In the genomic region with DNA sequence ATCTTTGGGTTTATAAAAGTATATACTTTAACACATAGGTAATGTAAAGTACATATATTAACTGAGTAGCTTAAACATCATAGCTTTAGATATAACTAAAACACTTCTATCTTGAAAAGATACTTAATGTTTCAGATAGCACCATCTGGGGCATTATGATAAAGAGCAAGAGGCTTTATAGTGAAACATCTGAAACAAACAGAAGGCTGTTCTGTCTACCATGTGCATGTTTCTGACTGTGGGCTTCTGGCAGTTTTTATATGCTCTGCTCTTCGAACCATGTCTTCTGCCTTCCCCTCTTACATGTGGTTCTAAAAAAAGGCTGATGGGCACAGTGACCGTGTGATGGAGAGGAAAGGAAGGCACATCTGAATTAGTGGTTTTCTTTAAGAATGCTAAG, we compare ENCODE assay signal across 18 mouse cellular contexts. TPM values are rescaled to one million over a fixed set of nuclear protein-coding genes. Genes with fewer than 3 reads are reported as not detected.
DNase-seq lines count a peak whose midpoint lies in the region; ATAC-seq and TF ChIP-seq lines count a peak whose summit lies in the region.
"Had no signal": no experiment of that assay in that cellular context is flagged by ENCODE, and none has a peak within 500 bp of the region (broad histone marks: within the 10 kb centered on the region; RNA-seq: fewer than 3 reads in every experiment).

No protein-coding gene starts in this region.

- no peak for ATAC-seq in midbrain, embryonic 11.5 days (ENCODE audit: low FRiP score)
- ATAC-seq in midbrain, embryonic 14.5 days (ENCODE audit: low FRiP score, low TSS enrichment) = no peak
- peak; percentile 62; the same call in 1 of the 2 replicates for ATAC-seq in liver, embryonic 13.5 days (ENCODE audit: low read depth)
- no peak for ATAC-seq in liver, postnatal 0 days
- ATAC-seq: forebrain, embryonic 16.5 days had no signal

- peaks cover 5% of the 10 kb centered on the region; the same call in 1 of the 2 replicates for H3K36me3 ChIP-seq in midbrain, embryonic 11.5 days (ENCODE audit: control insufficient read depth, insufficient read depth, low read length)
- H3K36me3 ChIP-seq in midbrain, embryonic 14.5 days (ENCODE audit: control insufficient read depth, insufficient read depth, low read length) = peaks cover 18% of the 10 kb centered on the region
- H3K36me3 ChIP-seq in liver, embryonic 13.5 days = peaks cover 6% of the 10 kb centered on the region; the same call in 1 of the 2 replicates
- H3K36me3 ChIP-seq in liver, postnatal 0 days (replicated peaks; ENCODE audit: insufficient read depth, low read length) = 0 out of 2 replicates have a peak, but pooled peaks cover 6% of the 10 kb centered on the region

- DNase-seq in midbrain, embryonic 11.5 days (ENCODE audit: low spot score, missing footprints) = peak; percentile 8
- no peak for DNase-seq in midbrain, embryonic 14.5 days
- no peak for DNase-seq in liver, embryonic 13.5 days
- no peak for DNase-seq in liver, postnatal 0 days
- no peak for DNase-seq in embryo, embryonic 11 days
- no peak for DNase-seq in layer of hippocampus, adult 11-12 months (ENCODE audit: low spot score)
- DNase-seq: adrenal gland, adult 8-10 months; adrenal gland, postnatal 36 days; cerebellum, adult 11 months; cerebellum, adult 9-10 months; cerebellum, postnatal 25 days; gastrocnemius, postnatal 14 days; heart, postnatal 36 days had no signal

- no peak for TF ChIP-seq CTCF in liver, postnatal 0 days (IDR thresholded peaks at IDR 0.05; ENCODE audit: low read depth)

- no peak overlapping the region for H3K4me2 ChIP-seq in midbrain, embryonic 11.5 days
- H3K4me2 ChIP-seq in midbrain, embryonic 14.5 days (ENCODE audit: low read length) = no peak overlapping the region
- H3K4me2 ChIP-seq in liver, embryonic 13.5 days = no peak overlapping the region
- no peak overlapping the region for H3K4me2 ChIP-seq in liver, postnatal 0 days (ENCODE audit: low read depth, low read length)
- H3K4me2 ChIP-seq: embryonic facial prominence, embryonic 13.5 days; forebrain, embryonic 12.5 days; heart, embryonic 13.5 days; hindbrain, embryonic 15.5 days had no signal

- 0 out of 2 replicates have a peak, but pooled peaks have one; percentile 13 for TF ChIP-seq EP300 in liver, postnatal 0 days (IDR thresholded peaks at IDR 0.05; ENCODE audit: low read depth)

- no peak overlapping the region for H3K9ac ChIP-seq in midbrain, embryonic 11.5 days (ENCODE audit: low read length)
- no peak overlapping the region for H3K9ac ChIP-seq in midbrain, embryonic 14.5 days (replicated peaks; ENCODE audit: low read length)
- no peak overlapping the region for H3K9ac ChIP-seq in liver, embryonic 13.5 days
- no peak overlapping the region for H3K9ac ChIP-seq in liver, postnatal 0 days (replicated peaks)
- H3K9ac ChIP-seq: embryonic facial prominence, embryonic 13.5 days; forebrain, embryonic 12.5 days; heart, embryonic 13.5 days; hindbrain, embryonic 15.5 days had no signal

- H3K4me1 ChIP-seq in midbrain, embryonic 11.5 days (ENCODE audit: control insufficient read depth, insufficient read depth, low read length) = no peaks in the 10 kb centered on the region
- no peaks in the 10 kb centered on the region for H3K4me1 ChIP-seq in midbrain, embryonic 14.5 days (ENCODE audit: control insufficient read depth, insufficient read depth, low read length)
- peaks cover 14% of the 10 kb centered on the region for H3K4me1 ChIP-seq in liver, embryonic 13.5 days (replicated peaks)
- no peaks in the 10 kb centered on the region; the same call in 1 of the 2 replicates for H3K4me1 ChIP-seq in liver, postnatal 0 days (ENCODE audit: insufficient read depth)
- H3K4me1 ChIP-seq: embryonic facial prominence, embryonic 13.5 days; forebrain, embryonic 12.5 days; hindbrain, embryonic 15.5 days had no signal

- no peak overlapping the region for H3K27ac ChIP-seq in midbrain, embryonic 11.5 days (ENCODE audit: low read depth, low read length)
- no peak overlapping the region for H3K27ac ChIP-seq in midbrain, embryonic 14.5 days (replicated peaks; ENCODE audit: low read depth, low read length)
- H3K27ac ChIP-seq in liver, embryonic 13.5 days = no peak overlapping the region
- H3K27ac ChIP-seq in liver, postnatal 0 days (ENCODE audit: low read depth) = no peak overlapping the region
- H3K27ac ChIP-seq: embryonic facial prominence, embryonic 13.5 days; forebrain, embryonic 12.5 days; heart, embryonic 13.5 days; hindbrain, embryonic 15.5 days had no signal

- H3K9me3 ChIP-seq in midbrain, embryonic 11.5 days (ENCODE audit: control insufficient read depth, low read length) = no peaks in the 10 kb centered on the region
- no peaks in the 10 kb centered on the region for H3K9me3 ChIP-seq in midbrain, embryonic 14.5 days (ENCODE audit: control insufficient read depth, low read length)
- no peaks in the 10 kb centered on the region for H3K9me3 ChIP-seq in liver, embryonic 13.5 days (replicated peaks)
- no peaks in the 10 kb centered on the region for H3K9me3 ChIP-seq in liver, postnatal 0 days (ENCODE audit: low read length)
- H3K9me3 ChIP-seq: embryonic facial prominence, embryonic 13.5 days; forebrain, embryonic 12.5 days; heart, embryonic 13.5 days; hindbrain, embryonic 15.5 days had no signal

- H3K4me3 ChIP-seq in midbrain, embryonic 11.5 days (ENCODE audit: low read depth, low read length) = no peak overlapping the region
- no peak overlapping the region for H3K4me3 ChIP-seq in midbrain, embryonic 14.5 days (replicated peaks; ENCODE audit: low read depth, low read length)
- no peak overlapping the region for H3K4me3 ChIP-seq in liver, embryonic 13.5 days (replicated peaks)
- H3K4me3 ChIP-seq in liver, postnatal 0 days (ENCODE audit: low read depth, low read length) = no peak overlapping the region
- H3K4me3 ChIP-seq: embryonic facial prominence, embryonic 13.5 days; forebrain, embryonic 12.5 days; heart, embryonic 13.5 days; hindbrain, embryonic 15.5 days had no signal

- WGBS in midbrain, embryonic 11.5 days = 90% methylated on average over 2 of the region's 2 CpGs
- WGBS in midbrain, embryonic 14.5 days = 98% methylated on average over 2 of the region's 2 CpGs
- 48% methylated on average over 2 of the region's 2 CpGs for WGBS in liver, embryonic 13.5 days (ENCODE audit: insufficient replicate concordance)
- WGBS in liver, postnatal 0 days (ENCODE audit: insufficient replicate concordance) = 57% methylated on average over 2 of the region's 2 CpGs

- no peaks in the 10 kb centered on the region for H3K27me3 ChIP-seq in midbrain, embryonic 11.5 days (ENCODE audit: control insufficient read depth, insufficient read depth, low read length)
- H3K27me3 ChIP-seq in midbrain, embryonic 14.5 days (ENCODE audit: control insufficient read depth, insufficient read depth, low read length) = no peaks in the 10 kb centered on the region
- no peaks in the 10 kb centered on the region for H3K27me3 ChIP-seq in liver, embryonic 13.5 days
- H3K27me3 ChIP-seq in liver, postnatal 0 days (ENCODE audit: insufficient read depth, low read length) = no peaks in the 10 kb centered on the region
- H3K27me3 ChIP-seq: embryonic facial prominence, embryonic 13.5 days; forebrain, embryonic 12.5 days; heart, embryonic 13.5 days; hindbrain, embryonic 15.5 days had no signal

RNA-seq across cellular contexts. Expression of gene Ccnyl1, which starts 16.4 kb away (rescaled TPM):
- 10.2 and 12.9 TPM in 2 replicates for polyA plus RNA-seq in midbrain, embryonic 11.5 days (2014; fragmentation: Nextera tagmentation; extraction: Ambion mirVana)
- 6.1 and 9.4 TPM in 2 replicates for polyA plus RNA-seq in midbrain, embryonic 14.5 days (2014; fragmentation: Nextera tagmentation; extraction: Ambion mirVana)
- polyA plus RNA-seq in liver, embryonic 13.5 days (2015; fragmentation: Nextera tagmentation; extraction: Ambion mirVana) = 0.87 and 1.1 TPM in 2 replicates
- polyA plus RNA-seq in liver, postnatal 0 days (2015; fragmentation: Nextera tagmentation; extraction: Ambion mirVana) = 0.89 and 1.3 TPM in 2 replicates

RNA-seq across cellular contexts. Expression of gene Fzd5, which starts 30.9 kb away (rescaled TPM):
- 0.18 and 0.52 TPM in 2 replicates for polyA plus RNA-seq in midbrain, embryonic 11.5 days (2014; fragmentation: Nextera tagmentation; extraction: Ambion mirVana)
- polyA plus RNA-seq in midbrain, embryonic 14.5 days (2014; fragmentation: Nextera tagmentation; extraction: Ambion mirVana) = 0.16 and 0.30 TPM in 2 replicates
- 2.2 and 2.3 TPM in 2 replicates for polyA plus RNA-seq in liver, embryonic 13.5 days (2015; fragmentation: Nextera tagmentation; extraction: Ambion mirVana)
- 0.94 and 0.99 TPM in 2 replicates for polyA plus RNA-seq in liver, postnatal 0 days (2015; fragmentation: Nextera tagmentation; extraction: Ambion mirVana)
